In genomic region chr7:76237497-76237896, GRCm38 (mm10) we compare ENCODE assay signal across 11 mouse cellular contexts.
"Had no signal": no experiment of that assay in that cellular context is flagged by ENCODE, and none has a peak within 500 bp of the region (broad histone marks: within the 10 kb centered on the region; RNA-seq: fewer than 3 reads in every experiment).

No protein-coding gene starts in this region.

- DNase-seq: kidney, adult 8-10 months; kidney, postnatal 10 days; kidney, postnatal 36 days; layer of hippocampus, postnatal 36 days; liver, postnatal 0 days; lung, embryonic 14.5 days; lung, postnatal 4 days; midbrain, embryonic 14.5 days; thymus, adult 2 months; thymus, postnatal 14 days; thymus, postnatal 4 days had no signal
